Mouse (Mus musculus) spleen, adult 12 weeks (tissue): Measurements from ENCODE around the gene Camkk2.

Experiments used
- DNase-seq: peaks from one replicate; pipeline ENCODE4 v3.0.0; 2022; ENCODE audit warnings: low spot score

Gene Camkk2

DNA sequence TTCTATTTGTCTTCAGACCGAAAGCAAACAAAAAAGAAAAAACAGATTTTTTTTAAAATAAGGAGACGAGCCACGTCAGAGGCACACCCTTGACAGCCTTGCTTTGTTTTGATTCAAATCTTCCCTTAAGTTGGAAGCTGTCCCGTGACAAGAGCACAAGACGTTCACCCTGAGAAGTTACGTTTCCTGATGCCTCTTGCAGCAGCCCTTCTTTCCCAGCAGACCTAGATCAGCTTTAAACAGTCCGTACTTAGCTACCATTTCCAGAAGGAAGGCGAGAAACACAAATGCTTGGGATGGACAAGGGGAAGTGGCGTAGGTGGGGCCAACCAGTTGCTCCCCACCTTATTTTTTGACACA lies 80.5 kb downstream of the Camkk2 start:
- no peak for DNase-seq

DNA sequence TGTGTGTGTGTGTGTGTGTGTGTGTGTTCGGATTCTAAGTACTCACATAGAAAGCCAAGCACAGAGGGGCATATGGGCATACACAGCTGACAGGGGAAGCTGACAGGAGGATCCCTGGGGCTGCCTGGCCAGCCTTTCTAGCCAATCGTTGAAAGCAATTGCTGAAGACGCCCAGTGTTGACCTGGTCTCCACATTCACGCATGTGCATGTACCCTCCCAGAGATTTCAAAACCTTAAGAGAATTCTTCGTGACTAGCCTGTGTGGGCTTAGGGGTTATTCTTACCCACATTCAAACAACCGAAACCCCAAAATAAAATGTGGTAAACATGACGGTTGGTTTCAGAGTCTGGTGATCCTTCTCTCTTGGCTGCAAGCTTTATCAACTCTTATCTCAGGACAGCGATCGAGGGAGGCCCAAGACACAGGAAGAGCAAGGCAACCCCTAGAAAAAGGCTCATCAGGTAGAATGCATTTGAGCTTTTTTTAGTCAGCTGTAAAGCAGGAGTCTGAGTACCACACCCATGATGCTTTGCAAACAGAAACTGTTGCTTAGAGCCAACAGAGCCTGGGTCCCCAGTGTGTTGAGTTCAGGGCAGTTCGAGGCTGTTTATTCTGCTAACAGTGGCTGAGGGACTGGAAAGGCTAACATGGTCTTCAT lies 81.0 kb downstream of the Camkk2 start:
- no peak for DNase-seq

DNA sequence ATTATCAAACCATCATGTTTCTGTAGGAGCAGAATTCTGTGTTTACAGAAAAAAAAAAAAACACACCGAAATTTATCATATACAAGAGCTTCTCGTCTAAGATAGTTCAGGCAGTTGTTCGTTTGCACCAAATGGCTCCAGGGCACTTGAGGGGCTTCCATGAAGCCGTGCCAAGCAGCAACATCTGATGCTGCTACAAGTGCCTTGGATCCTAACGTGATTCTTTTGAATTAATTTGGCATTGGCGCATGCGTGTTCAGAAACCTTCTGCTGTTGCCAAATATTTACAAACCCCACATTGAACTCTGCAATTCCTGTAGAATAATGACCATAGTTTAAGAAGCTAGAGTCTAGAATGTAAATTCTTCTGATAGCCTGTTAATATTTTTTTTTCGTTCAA lies 83.7 kb downstream of the Camkk2 start:
- no peak for DNase-seq

DNA sequence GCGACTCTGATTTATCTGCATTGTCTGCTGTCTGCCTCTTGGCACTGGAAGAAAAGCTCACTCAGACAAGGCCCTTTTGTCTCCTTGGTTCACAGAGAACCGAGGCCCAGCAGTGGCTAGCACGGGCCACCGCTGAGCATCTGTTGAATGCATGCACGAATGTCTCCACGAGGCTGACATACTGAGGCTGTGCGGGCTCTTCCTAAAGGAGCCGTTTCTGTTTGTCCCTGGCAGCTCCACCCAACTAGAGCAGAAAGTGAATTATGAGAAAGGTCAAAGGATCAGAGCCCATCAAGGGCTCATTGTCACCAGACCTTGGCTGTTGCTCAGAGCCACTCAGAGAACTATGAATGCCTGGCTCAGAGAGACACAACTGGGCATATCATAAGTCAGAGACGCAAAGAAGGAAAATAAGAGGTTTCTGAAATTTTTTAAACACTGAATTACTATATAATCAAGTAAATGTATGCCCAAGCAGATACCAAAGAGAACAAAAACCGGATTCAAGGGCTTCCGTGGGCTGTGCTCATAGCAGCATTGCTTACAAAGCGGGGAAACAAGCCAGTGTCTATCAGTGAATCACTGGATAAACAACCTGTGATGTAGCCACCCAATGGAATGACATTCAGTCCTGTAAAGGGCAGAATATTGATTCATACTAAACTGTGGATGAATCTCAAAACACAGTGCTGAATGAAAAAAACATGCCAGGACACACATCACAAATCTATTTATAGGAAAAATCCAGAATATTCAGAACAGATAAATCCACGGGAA lies 85.6 kb downstream of the Camkk2 start:
- DNase-seq = no peak

DNA sequence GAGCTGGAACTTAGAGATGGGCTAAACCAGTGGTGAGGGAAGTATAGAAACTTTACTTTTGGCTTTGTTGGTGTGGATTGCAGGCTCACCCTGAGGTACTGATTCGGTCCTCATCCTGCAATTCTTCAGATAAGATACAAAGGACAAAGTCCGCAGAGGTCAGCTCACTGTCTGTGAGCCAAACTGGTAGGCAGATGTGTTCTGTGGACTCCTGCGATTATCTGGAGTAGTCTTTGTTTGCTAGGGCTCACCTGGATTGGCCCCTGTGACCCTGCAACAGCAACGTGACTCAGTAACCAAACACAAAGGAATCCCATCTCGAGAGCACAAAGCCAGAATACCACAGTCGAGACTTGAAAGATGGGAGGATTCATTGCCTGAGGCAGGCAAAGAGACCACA lies 88.7 kb downstream of the Camkk2 start:
- no peak for DNase-seq

DNA sequence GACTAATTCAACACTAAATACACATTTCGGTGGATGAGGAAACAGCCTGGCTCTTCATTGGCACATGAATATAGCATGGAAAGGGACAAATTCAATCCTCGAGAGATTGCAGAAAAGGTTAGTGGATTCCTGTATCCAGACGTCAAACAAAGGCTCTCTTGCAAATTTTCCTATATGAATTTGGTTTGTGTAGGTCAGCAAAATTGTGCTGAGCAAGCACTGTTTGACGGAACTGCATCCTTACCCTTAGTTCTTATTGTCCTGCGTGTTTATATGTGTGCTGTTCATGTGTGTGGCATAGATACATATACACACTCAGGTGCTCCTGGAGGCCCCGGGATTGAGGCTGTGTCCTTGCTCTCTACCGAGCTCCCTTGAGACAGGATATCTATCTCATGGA lies 90.1 kb downstream of the Camkk2 start:
- DNase-seq = no peak

DNA sequence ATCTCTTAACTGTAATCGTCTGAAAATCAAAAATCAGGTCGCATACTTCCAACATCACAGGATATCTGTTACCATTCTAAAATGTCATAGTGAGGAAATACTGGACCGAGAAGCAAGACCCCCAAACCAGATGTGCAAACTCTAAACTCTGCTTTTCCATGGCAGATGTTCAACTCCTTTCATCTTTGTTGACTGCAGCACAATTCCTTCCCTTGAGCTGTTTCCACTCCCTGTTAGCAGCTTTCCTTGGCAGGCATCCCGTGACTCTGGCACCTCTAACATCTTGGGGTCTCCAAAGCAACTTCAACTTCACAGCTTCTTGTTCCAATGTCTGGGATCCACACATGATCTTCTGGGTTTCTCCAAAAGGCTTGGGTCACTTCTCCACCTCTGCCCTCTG lies 91.8 kb downstream of the Camkk2 start:
- no peak for DNase-seq

DNA sequence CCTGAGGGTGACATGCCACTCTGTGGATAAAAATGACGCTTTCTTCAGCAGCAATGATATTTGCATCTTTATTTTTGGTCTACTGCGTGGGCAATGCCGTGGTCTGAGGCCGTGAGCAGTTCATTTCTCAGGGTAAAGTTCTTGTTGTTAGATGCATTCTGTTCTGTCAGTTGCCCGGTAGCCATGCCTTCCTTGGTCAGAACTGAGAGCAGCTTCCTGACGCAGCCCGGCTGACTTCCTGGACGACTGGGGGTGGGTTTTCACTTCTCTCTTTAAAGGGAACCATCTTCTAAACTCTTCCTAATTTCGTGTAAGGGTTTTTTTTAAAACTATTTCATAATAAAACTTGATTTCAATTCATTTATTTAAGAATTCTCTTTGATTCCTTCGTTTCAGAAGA lies 95.3 kb downstream of the Camkk2 start:
- DNase-seq = no peak

DNA sequence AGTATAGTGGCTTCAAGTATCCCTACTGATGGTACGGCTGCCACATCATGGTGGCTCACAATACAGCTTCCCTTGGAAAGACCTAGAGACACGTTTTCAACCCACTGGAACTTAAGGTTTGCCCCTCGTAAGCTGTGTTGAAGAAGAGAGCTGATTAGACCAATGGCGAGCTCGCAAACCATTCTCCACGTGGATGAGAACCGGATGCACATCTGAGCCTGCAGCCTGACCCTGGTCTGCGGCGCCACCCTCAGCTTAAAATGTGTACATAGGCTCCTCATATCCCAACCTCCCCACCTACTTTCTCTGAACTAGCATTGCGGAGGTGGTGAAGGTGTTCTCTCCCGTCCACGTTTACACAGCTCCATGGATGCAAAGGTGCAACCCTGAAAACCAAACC lies 97.9 kb downstream of the Camkk2 start:
- DNase-seq = no peak
